Mouse (Mus musculus) forebrain, embryonic 15.5 days (tissue): ENCODE data around the gene Saxo1. TPM values are rescaled to one million over a fixed set of nuclear protein-coding genes. Genes with fewer than 3 reads are reported as not detected.

ENCODE experiments used
- ATAC-seq: fragments of 200-750 bp; cut with Nextera tagmentation; replicated peaks from 2 replicates; pipeline ENCODE4 v1.8.0; 2017; ENCODE audit warnings: mild to moderate bottlenecking, moderate TSS enrichment, moderate library complexity
- H3K27ac ChIP-seq: fragments of 300-500 bp; sonication (generic); replicated peaks from 2 replicates; pipeline ENCODE4 v1.5.1; 2015; ENCODE audit warnings: mild to moderate bottlenecking, inconsistent platforms
- H3K27me3 ChIP-seq: fragments of 300-500 bp; sonication (generic); 2 replicates; pipeline ENCODE4 v1.6.1; 2015; ENCODE audit warnings: inconsistent platforms
- H3K36me3 ChIP-seq: fragments of 300-500 bp; sonication (generic); 2 replicates; pipeline ENCODE4 v1.6.1; 2015; ENCODE audit warnings: mild to moderate bottlenecking, inconsistent platforms
- H3K4me1 ChIP-seq: fragments of 300-500 bp; sonication (generic); 2 replicates; pipeline ENCODE4 v1.6.1; 2015; ENCODE audit warnings: inconsistent platforms
- H3K4me2 ChIP-seq: fragments of 300-500 bp; sonication (generic); replicated peaks from 2 replicates; pipeline ENCODE4 v1.6.1; 2015; ENCODE audit warnings: mild to moderate bottlenecking, inconsistent platforms
- H3K4me3 ChIP-seq: fragments of 300-500 bp; sonication (generic); 2 replicates; pipeline ENCODE4 v1.5.1; 2015; ENCODE audit warnings: mild to moderate bottlenecking, inconsistent platforms
- H3K9ac ChIP-seq: fragments of 300-500 bp; sonication (generic); replicated peaks from 2 replicates; pipeline ENCODE4 v1.6.1; 2015; ENCODE audit warnings: mild to moderate bottlenecking, inconsistent platforms
- H3K9me3 ChIP-seq: fragments of 300-500 bp; sonication (generic); 2 replicates; pipeline ENCODE4 v1.6.1; 2016; ENCODE audit warnings: inconsistent platforms
- WGBS: fragments of 180-500 bp; shearing (Covaris S2); methylation state at CpG from one replicate; pipeline ENCODE4 v1.1.7; 2015; ENCODE audit warnings: mixed read lengths; 5-methylcytosine and 5-hydroxymethylcytosine counted together
- polyA plus RNA-seq: library from polyadenylated mRNA; unstranded; fragments of >200 nt; fragmentation: Nextera tagmentation; extraction: Ambion mirVana; gene quantifications from 2 replicates; pipeline ENCODE4 v1.2.1, GENCODE M21; 2015

The Saxo1 gene
- not detected in 2 replicates for polyA plus RNA-seq

- Histone ChIP-seq H3K27ac (no peak within 1 kb of the TSS), H3K36me3 (no peaks in the 10 kb centered on the region), H3K27me3 (no peaks in the 10 kb centered on the region), H3K9ac (no peak within 1 kb of the TSS), H3K9me3 (no peaks in the 10 kb centered on the region), H3K4me3 (no peak within 1 kb of the TSS), H3K4me1 (no peaks in the 10 kb centered on the region), H3K4me2 (no peak within 1 kb of the TSS)
- WGBS, result 93% methylated on average over 7 of the region's 7 CpGs
- no peak for ATAC-seq
Observed at GRCm38 (mm10) chr4:86558228-86558627, at the start of gene Saxo1. TSS of gene Saxo1 (minus strand) at chr4:86558328.

GRCm38 (mm10) chr4:86591304-86591703 is 33.2 kb upstream of the Saxo1 start:
- no peak overlapping the region for H3K9ac ChIP-seq
- H3K4me1 ChIP-seq, result no peaks in the 10 kb centered on the region
- H3K27me3 ChIP-seq, result no peaks in the 10 kb centered on the region
- WGBS, result 92% methylated on average over 2 of the region's 2 CpGs
- peaks cover 25% of the 10 kb centered on the region for H3K36me3 ChIP-seq
- no peak for ATAC-seq
- H3K4me3 ChIP-seq, result no peak overlapping the region
- H3K27ac ChIP-seq, result no peak overlapping the region
- H3K4me2 ChIP-seq, result no peak overlapping the region
- no peaks in the 10 kb centered on the region for H3K9me3 ChIP-seq

GRCm38 (mm10) chr4:86588236-86588635 is 30.1 kb upstream of the Saxo1 start:
- no peaks in the 10 kb centered on the region for H3K9me3 ChIP-seq
- no peak overlapping the region for H3K4me3 ChIP-seq
- no peak overlapping the region for H3K9ac ChIP-seq
- ATAC-seq, result no peak
- no peaks in the 10 kb centered on the region for H3K4me1 ChIP-seq
- H3K36me3 ChIP-seq, result peaks cover 36% of the 10 kb centered on the region
- H3K27me3 ChIP-seq, result no peaks in the 10 kb centered on the region
- no peak overlapping the region for H3K27ac ChIP-seq
- 85% methylated on average over 3 of the region's 3 CpGs for WGBS
- H3K4me2 ChIP-seq, result no peak overlapping the region

- no peak for ATAC-seq
- 83% methylated on average over 3 of the region's 3 CpGs for WGBS
Observed at GRCm38 (mm10) chr4:86580591-86580990, 22.5 kb upstream of the Saxo1 start.

GRCm38 (mm10) chr4:86580056-86580455 is 21.9 kb upstream of the Saxo1 start:
- Histone ChIP-seq H3K4me1 (peaks cover 32% of the 10 kb centered on the region), H3K27me3 (no peaks in the 10 kb centered on the region), H3K36me3 (peaks cover 14% of the 10 kb centered on the region), H3K4me2 (no peak overlapping the region), H3K9me3 (no peaks in the 10 kb centered on the region), H3K9ac (no peak overlapping the region), H3K4me3 (no peak overlapping the region), H3K27ac (no peak overlapping the region)
- 40% methylated on average over 4 of the region's 4 CpGs for WGBS
- no peak for ATAC-seq

More at GRCm38 (mm10) chr4:86580591-86580990, 22.5 kb upstream of the Saxo1 start:
- no peak overlapping the region for H3K4me3 ChIP-seq
- no peak overlapping the region for H3K27ac ChIP-seq
- no peak overlapping the region for H3K4me2 ChIP-seq
- peaks cover 31% of the 10 kb centered on the region for H3K4me1 ChIP-seq
- no peak overlapping the region for H3K9ac ChIP-seq
- no peaks in the 10 kb centered on the region for H3K27me3 ChIP-seq
- H3K36me3 ChIP-seq, result peaks cover 20% of the 10 kb centered on the region
- H3K9me3 ChIP-seq, result no peaks in the 10 kb centered on the region

- H3K9ac ChIP-seq, result peak overlapping the region; percentile 99
- ATAC-seq, result no peak
- H3K27me3 ChIP-seq, result no peaks in the 10 kb centered on the region
- H3K4me1 ChIP-seq, result peaks cover 36% of the 10 kb centered on the region
- H3K27ac ChIP-seq, result peak overlapping the region; percentile 99
- H3K9me3 ChIP-seq, result no peaks in the 10 kb centered on the region
- peak overlapping the region; percentile 68 for H3K4me2 ChIP-seq
- H3K4me3 ChIP-seq, result peak overlapping the region; percentile 85
- H3K36me3 ChIP-seq, result no peaks in the 10 kb centered on the region
- 9% methylated on average over 11 of the region's 11 CpGs for WGBS
Observed at GRCm38 (mm10) chr4:86576630-86577225, 18.6 kb upstream of the Saxo1 start.

GRCm38 (mm10) chr4:86576120-86576541 is 18.0 kb upstream of the Saxo1 start:
- Histone ChIP-seq H3K36me3 (no peaks in the 10 kb centered on the region), H3K4me2 (peak overlapping the region; percentile 68), H3K27ac (peak overlapping the region; percentile 99), H3K9ac (peak overlapping the region; percentile 99), H3K9me3 (no peaks in the 10 kb centered on the region), H3K4me3 (peak overlapping the region; percentile 85), H3K4me1 (peaks cover 36% of the 10 kb centered on the region), H3K27me3 (no peaks in the 10 kb centered on the region)
- under 1% methylated on average over 20 of the region's 20 CpGs for WGBS
- ATAC-seq, result no peak

- peak within 1 kb of the TSS; percentile 99 for H3K9ac ChIP-seq
- peak; percentile 98 for ATAC-seq
- H3K4me3 ChIP-seq, result peak within 1 kb of the TSS; percentile 85
- peak within 1 kb of the TSS; percentile 68 for H3K4me2 ChIP-seq
- H3K27ac ChIP-seq, result peak within 1 kb of the TSS; percentile 99
- no peaks in the 10 kb centered on the region for H3K9me3 ChIP-seq
- WGBS, result 0% methylated on average over 53 of the region's 53 CpGs
- peaks cover 36% of the 10 kb centered on the region for H3K4me1 ChIP-seq
- no peaks in the 10 kb centered on the region for H3K27me3 ChIP-seq
- no peaks in the 10 kb centered on the region for H3K36me3 ChIP-seq
Observed at GRCm38 (mm10) chr4:86575283-86575983, 17.3 kb upstream of the Saxo1 start, which contains the start of gene Rraga. TSS of gene Rraga (plus strand) at chr4:86575668.

- Histone ChIP-seq H3K27me3 (no peaks in the 10 kb centered on the region), H3K9ac (peak overlapping the region; percentile 99), H3K36me3 (no peaks in the 10 kb centered on the region), H3K4me1 (peaks cover 36% of the 10 kb centered on the region), H3K9me3 (no peaks in the 10 kb centered on the region), H3K27ac (peak overlapping the region; percentile 99), H3K4me3 (peak overlapping the region; percentile 85), H3K4me2 (peak overlapping the region; percentile 68)
- 14% methylated on average over 6 of the region's 6 CpGs for WGBS
- ATAC-seq, result peak; percentile 49
Observed at GRCm38 (mm10) chr4:86574939-86575282, 16.8 kb upstream of the Saxo1 start.

GRCm38 (mm10) chr4:86561061-86561460 is 2.9 kb upstream of the Saxo1 start:
- Histone ChIP-seq H3K4me1 (no peaks in the 10 kb centered on the region), H3K4me2 (no peak overlapping the region), H3K36me3 (no peaks in the 10 kb centered on the region), H3K9me3 (no peaks in the 10 kb centered on the region), H3K27ac (no peak overlapping the region), H3K4me3 (no peak overlapping the region), H3K27me3 (no peaks in the 10 kb centered on the region), H3K9ac (no peak overlapping the region)
- no peak for ATAC-seq
- WGBS, result 97% methylated on average over 3 of the region's 3 CpGs

- no peaks in the 10 kb centered on the region for H3K9me3 ChIP-seq
- 81% methylated on average over 4 of the region's 4 CpGs for WGBS
- no peak overlapping the region for H3K4me2 ChIP-seq
- H3K27ac ChIP-seq, result no peak overlapping the region
- no peak overlapping the region for H3K9ac ChIP-seq
- no peaks in the 10 kb centered on the region for H3K27me3 ChIP-seq
- no peaks in the 10 kb centered on the region for H3K36me3 ChIP-seq
- no peaks in the 10 kb centered on the region for H3K4me1 ChIP-seq
- ATAC-seq, result no peak
- no peak overlapping the region for H3K4me3 ChIP-seq
Observed at GRCm38 (mm10) chr4:86559006-86559405, 878 bp upstream of the Saxo1 start.

- H3K9ac ChIP-seq, result no peak overlapping the region
- no peak overlapping the region for H3K4me2 ChIP-seq
- H3K27me3 ChIP-seq, result no peaks in the 10 kb centered on the region
- H3K9me3 ChIP-seq, result no peaks in the 10 kb centered on the region
- H3K27ac ChIP-seq, result no peak overlapping the region
- WGBS, result 62% methylated on average over 7 of the region's 7 CpGs
- no peak overlapping the region for H3K4me3 ChIP-seq
- H3K4me1 ChIP-seq, result no peaks in the 10 kb centered on the region
- H3K36me3 ChIP-seq, result no peaks in the 10 kb centered on the region
- no peak for ATAC-seq
Observed at GRCm38 (mm10) chr4:86557371-86557770, 757 bp downstream of the Saxo1 start.
